Mouse (Mus musculus) CH12.LX (cell line): ENCODE data around the gene Man1a. TPM values are rescaled to one million over a fixed set of nuclear protein-coding genes. Genes with fewer than 3 reads are reported as not detected.

Experiments used
- DNase-seq: peaks from one replicate; pipeline ENCODE4 v3.0.0-alpha.2; 2013; ENCODE audit errors: extremely low read depth
- H3K27ac ChIP-seq: 2 replicates; pipeline ENCODE4 v1.5.1; 2012; ENCODE audit warnings: low read depth, mild to moderate bottlenecking, control low read depth, moderate library complexity; ENCODE audit not compliant: insufficient read depth
- H3K27me3 ChIP-seq: replicated peaks from 2 replicates; pipeline ENCODE3; 2012; ENCODE audit warnings: inconsistent platforms
- H3K36me3 ChIP-seq, 2 experiments: replicated peaks in 1 of 2; 2 replicates each; pipeline versions ENCODE3 to v1.6.1; 2012; ENCODE audit warnings: inconsistent platforms in 1 of 2, low read length in 1 of 2, mild to moderate bottlenecking in 1 of 2, mixed read lengths in 1 of 2, moderate library complexity in 1 of 2; ENCODE audit not compliant: control insufficient read depth in 1 of 2, insufficient read depth in 1 of 2
- H3K4me1 ChIP-seq, 2 experiments: 2 replicates each; pipeline ENCODE4 v1.6.1; 2012; ENCODE audit warnings: inconsistent platforms in 1 of 2, moderate library complexity in 1 of 2; ENCODE audit not compliant: insufficient read depth in 2 of 2, control insufficient read depth in 1 of 2
- H3K4me2 ChIP-seq: 2 replicates; pipeline ENCODE4 v1.6.1; 2012; ENCODE audit warnings: low read depth, mild to moderate bottlenecking, control low read depth; ENCODE audit not compliant: poor library complexity, insufficient read depth, severe bottlenecking
- H3K4me3 ChIP-seq, 3 experiments: fragments of 150-350 bp in 1 of 3; sonication (generic) in 1 of 3; replicated peaks in 1 of 3; 2 replicates each; pipeline versions ENCODE3 to v1.5.1; 2011 to 2012; ENCODE audit warnings: low read depth in 2 of 3, low read length in 2 of 3, mild to moderate bottlenecking in 2 of 3, moderate library complexity in 2 of 3, control low read depth in 1 of 3, improper control_type of control experiment in 1 of 3, inconsistent platforms in 1 of 3, mixed read lengths in 1 of 3; ENCODE audit not compliant: poor library complexity in 1 of 3
- H3K79me2 ChIP-seq: replicated peaks from 2 replicates; pipeline ENCODE4 v1.6.1; 2012; ENCODE audit warnings: mild to moderate bottlenecking, moderate library complexity; ENCODE audit not compliant: control insufficient read depth, poor library complexity, insufficient read depth, severe bottlenecking; ENCODE audit errors: extremely low read depth
- H3K9ac ChIP-seq: 2 replicates; pipeline ENCODE4 v1.6.1; 2012; ENCODE audit warnings: low read depth, mild to moderate bottlenecking, control low read depth, moderate library complexity; ENCODE audit not compliant: insufficient read depth
- H3K9me3 ChIP-seq: replicated peaks from 2 replicates; pipeline ENCODE3; 2012; ENCODE audit warnings: low read length, inconsistent platforms, mixed read lengths
- BHLHE40 ChIP-seq: IDR thresholded peaks from 2 replicates; pipeline ENCODE4 v1.6.1; 2011; ENCODE audit warnings: mild to moderate bottlenecking, low read depth, low read length, improper control_type of control experiment
- CHD1 ChIP-seq: IDR thresholded peaks from 2 replicates; pipeline ENCODE4 v1.6.1; 2012; ENCODE audit warnings: low read depth, low read length, improper control_type of control experiment, inconsistent platforms
- CTCF ChIP-seq, 2 experiments: IDR thresholded peaks in 1 of 2; conservative IDR thresholded peaks in 1 of 2; 2 replicates each; pipeline ENCODE4 v1.5.1; 2011 to 2012; ENCODE audit warnings: low read depth in 2 of 2, low read length in 2 of 2, improper control_type of control experiment in 1 of 2, inconsistent platforms in 1 of 2, mild to moderate bottlenecking in 1 of 2, moderate library complexity in 1 of 2
- E2F4 ChIP-seq: IDR thresholded peaks from 2 replicates; pipeline ENCODE4 v1.6.1; 2011; ENCODE audit warnings: low read depth, low read length, improper control_type of control experiment; ENCODE audit not compliant: insufficient replicate concordance
- EP300 ChIP-seq: IDR thresholded peaks from 2 replicates; pipeline ENCODE4 v1.6.1; 2011; ENCODE audit warnings: low read length, improper control_type of control experiment
- ETS1 ChIP-seq: conservative IDR thresholded peaks from 2 replicates; pipeline ENCODE4 v1.6.1; 2012; ENCODE audit warnings: low read depth, mild to moderate bottlenecking, inconsistent platforms, low read length, improper control_type of control experiment, moderate library complexity
- GABPA ChIP-seq: IDR thresholded peaks from 2 replicates; pipeline ENCODE4 v1.6.1; 2012; ENCODE audit warnings: low read depth, low read length, improper control_type of control experiment, inconsistent platforms; ENCODE audit not compliant: insufficient replicate concordance
- IRF4 ChIP-seq: IDR thresholded peaks from 2 replicates; pipeline ENCODE4 v1.6.1; 2014; ENCODE audit warnings: low read depth, mild to moderate bottlenecking, inconsistent platforms, low read length, improper control_type of control experiment
- JUN ChIP-seq: IDR thresholded peaks from 2 replicates; pipeline ENCODE4 v1.6.1; 2011; ENCODE audit warnings: low read depth, mild to moderate bottlenecking, low read length, improper control_type of control experiment, moderate library complexity; ENCODE audit not compliant: insufficient read depth
- KAT2A ChIP-seq: IDR thresholded peaks from 2 replicates; pipeline ENCODE4 v1.6.1; 2012; ENCODE audit warnings: low read length, improper control_type of control experiment, inconsistent platforms; ENCODE audit not compliant: insufficient replicate concordance
- MAFK ChIP-seq: IDR thresholded peaks from 2 replicates; pipeline ENCODE4 v1.6.1; 2011; ENCODE audit warnings: low read length, improper control_type of control experiment; ENCODE audit not compliant: insufficient replicate concordance
- MAX ChIP-seq: IDR thresholded peaks from 2 replicates; pipeline ENCODE4 v1.6.1; 2011; ENCODE audit warnings: low read length, improper control_type of control experiment
- MAZ ChIP-seq: IDR thresholded peaks from 2 replicates; pipeline ENCODE4 v1.6.1; 2012; ENCODE audit warnings: low read depth, mild to moderate bottlenecking, inconsistent platforms, low read length, improper control_type of control experiment, moderate library complexity
- MEF2A ChIP-seq: IDR thresholded peaks from 2 replicates; pipeline ENCODE4 v1.6.1; 2014; ENCODE audit warnings: low read depth, mild to moderate bottlenecking, inconsistent platforms, low read length, improper control_type of control experiment, borderline replicate concordance
- NRF1 ChIP-seq: IDR thresholded peaks from 2 replicates; pipeline ENCODE4 v1.6.1; 2014; ENCODE audit warnings: low read depth, mild to moderate bottlenecking, inconsistent platforms, low read length, improper control_type of control experiment, moderate library complexity
- PAX5 ChIP-seq: IDR thresholded peaks from 2 replicates; pipeline ENCODE4 v1.6.1; 2012; ENCODE audit warnings: low read length, inconsistent platforms, mixed read lengths
- POLR2A ChIP-seq: IDR thresholded peaks from 2 replicates; pipeline ENCODE4 v1.6.1; 2011; ENCODE audit warnings: low read depth, mild to moderate bottlenecking, improper control_type of control experiment, low read length
- SIN3A ChIP-seq: IDR thresholded peaks from 2 replicates; pipeline ENCODE4 v1.6.1; 2012; ENCODE audit warnings: low read length, improper control_type of control experiment, inconsistent platforms
- SMC3 ChIP-seq: IDR thresholded peaks from 2 replicates; pipeline ENCODE4 v1.6.1; 2011; ENCODE audit warnings: low read depth, low read length, improper control_type of control experiment
- TBP ChIP-seq: conservative IDR thresholded peaks from 2 replicates; pipeline ENCODE4 v1.6.1; 2011; ENCODE audit warnings: low read depth, low read length, improper control_type of control experiment
- TCF12 ChIP-seq: IDR thresholded peaks from 2 replicates; pipeline ENCODE4 v1.6.1; 2014; ENCODE audit warnings: low read depth, mild to moderate bottlenecking, inconsistent platforms, low read length, improper control_type of control experiment
- USF2 ChIP-seq: conservative IDR thresholded peaks from 2 replicates; pipeline ENCODE4 v1.6.1; 2011; ENCODE audit warnings: low read depth, low read length, improper control_type of control experiment
- ZC3H11A ChIP-seq: IDR thresholded peaks from 2 replicates; pipeline ENCODE4 v1.6.1; 2012; ENCODE audit warnings: low read depth, mild to moderate bottlenecking, inconsistent platforms, low read length, improper control_type of control experiment
- ZKSCAN1 ChIP-seq: IDR thresholded peaks from 2 replicates; pipeline ENCODE4 v1.6.1; 2012; ENCODE audit warnings: low read depth, inconsistent platforms, low read length, improper control_type of control experiment, borderline replicate concordance
- ZNF384 ChIP-seq: IDR thresholded peaks from 2 replicates; pipeline ENCODE4 v1.6.1; 2012; ENCODE audit warnings: low read depth, low read length, improper control_type of control experiment, inconsistent platforms
- dilution Hi-C: fragments of 300-500 bp; cut with MboI; formaldehyde crosslinking; loops from 2 replicates; pipeline ENCODE4 v1.14.3; 2020; ENCODE audit warnings: low sequenced_read_pairs; ENCODE audit not compliant: extremely low pct_unique_long_range_greater_than_20kb, extremely low pct_ligation_motif_present
- in situ Hi-C: fragments of 300-500 bp; cut with MboI; formaldehyde crosslinking; loops from 3 replicates; pipeline ENCODE4 v1.14.3; 2019; ENCODE audit warnings: low sequenced_read_pairs, low pct_ligation_motif_present, low pct_unique_long_range_greater_than_20kb, mixed read lengths
- polyA plus RNA-seq: library from polyadenylated mRNA; unstranded; fragments of >175 nt; gene quantifications from 2 replicates; pipeline ENCODE4 v1.2.1, GENCODE M21; 2012; ENCODE audit warnings: low read depth; ENCODE audit not compliant: insufficient read length
- total RNA-seq, 2 experiments: library from RNA; depleted of rRNA; stranded (reverse); fragments of 300-350 nt in 1 of 2; fragments of >200 nt in 1 of 2; gene quantifications; 2 replicates each; pipeline ENCODE4 v1.2.3; 2012 to 2014

Gene Man1a
- total and polyA plus RNA-seq, 3 experiments: 104 to 211 (median 191) TPM

DNA sequence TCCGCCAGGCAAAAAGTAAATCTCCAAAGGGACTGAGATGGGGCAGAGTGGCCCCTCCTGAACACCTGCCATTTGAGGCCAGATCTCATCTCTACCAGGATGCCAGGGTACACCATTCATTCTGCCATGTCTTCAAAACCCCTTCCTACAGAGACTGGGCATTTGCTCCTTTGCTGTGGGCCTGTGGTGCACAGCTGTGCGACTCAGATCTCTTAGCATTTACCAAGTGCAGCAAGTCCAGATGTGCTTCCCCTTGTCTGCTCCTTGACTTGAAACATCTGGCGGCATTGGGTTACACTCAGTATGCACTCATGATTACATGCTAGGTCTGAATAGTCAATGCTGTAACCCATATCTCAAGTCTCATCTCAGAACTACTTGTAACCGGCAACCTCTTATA is 28.5 kb downstream of the Man1a start:
- dilution Hi-C loops: no loop called here
- DNase-seq: peak; percentile 69
- H3K9ac ChIP-seq: peak overlapping the region; percentile 23; the same call in 1 of the 2 replicates

GRCm38 (mm10) chr10:54043358-54043757 is 33.1 kb downstream of the Man1a start:
- dilution Hi-C loops: no loop called here
- peaks cover 71% of the 10 kb centered on the region for H3K79me2 ChIP-seq
- no peak overlapping the region for H3K4me2 ChIP-seq
- peaks cover 30 to 53% of the 10 kb centered on the region in 2 experiments for H3K36me3 ChIP-seq
- H3K4me1 ChIP-seq: peaks cover 27 to 69% of the 10 kb centered on the region in 2 experiments
- H3K27me3 ChIP-seq: no peaks in the 10 kb centered on the region
- DNase-seq: no peak
- no peak for TF ChIP-seq JUN
- no peak for TF ChIP-seq KAT2A
- no peak for TF ChIP-seq MAX
- TF ChIP-seq GABPA: no peak
- no peak for TF ChIP-seq MEF2A
- no peak for TF ChIP-seq IRF4
- TF ChIP-seq ZC3H11A: no peak
- no peak for TF ChIP-seq USF2
- no peak for TF ChIP-seq CHD1
- no peak for TF ChIP-seq SMC3
- TF ChIP-seq MAZ: no peak
- TF ChIP-seq CTCF (conservative IDR thresholded peaks at IDR 0.05 in 1 of 2, IDR thresholded peaks at IDR 0.05 in 1 of 2; ENCODE audit: low read depth in 2 of 2, low read length in 2 of 2): no peak
- no peak for TF ChIP-seq NRF1
- no peak for TF ChIP-seq TBP
- TF ChIP-seq ETS1: no peak
- no peaks in the 10 kb centered on the region for H3K9me3 ChIP-seq
- no peak overlapping the region for H3K4me3 ChIP-seq
- in situ Hi-C loops: no loop called here
- no peak overlapping the region for H3K9ac ChIP-seq
- no peak overlapping the region for H3K27ac ChIP-seq

More for the DNA sequence above, 28.5 kb downstream of the Man1a start:
- TF ChIP-seq ZNF384 (no peak), E2F4 (no peak), POLR2A (no peak), BHLHE40 (0 out of 2 replicates have a peak, but pooled peaks have one; percentile 1), ZKSCAN1 (no peak), CTCF (conservative IDR thresholded peaks at IDR 0.05 in 1 of 2, IDR thresholded peaks at IDR 0.05 in 1 of 2; ENCODE audit: low read depth in 2 of 2, low read length in 2 of 2) (no peak), SIN3A (no peak; the same call in 1 of the 2 replicates), SMC3 (no peak), CHD1 (no peak), ETS1 (peak; percentile 43), EP300 (peak; percentile 57), MAFK (no peak), KAT2A (no peak), MEF2A (no peak), TCF12 (peak; percentile 68; the same call in 1 of the 2 replicates), MAX (no peak), PAX5 (no peak)
- no peaks in the 10 kb centered on the region for H3K9me3 ChIP-seq
- in situ Hi-C loops: no loop called here
- no peaks in the 10 kb centered on the region for H3K27me3 ChIP-seq
- H3K4me1 ChIP-seq: peaks cover 30 to 74% of the 10 kb centered on the region in 2 experiments
- peak overlapping the region in 1 of 3 experiments; percentile 4 for H3K4me3 ChIP-seq
- H3K79me2 ChIP-seq: peaks cover 69% of the 10 kb centered on the region
- peak overlapping the region; percentile 61 for H3K4me2 ChIP-seq
- H3K36me3 ChIP-seq: peaks cover 41 to 78% of the 10 kb centered on the region in 2 experiments
- H3K27ac ChIP-seq: peak overlapping the region; percentile 75
